Mouse (Mus musculus): ENCODE results near the gene Rgs6. TPM values are rescaled to one million over a fixed set of nuclear protein-coding genes. Genes with fewer than 3 reads are reported as not detected.

Gene Rgs6
- polyA plus RNA-seq, 1 experiment from 2014 or later, result 1.2 TPM

DNA sequence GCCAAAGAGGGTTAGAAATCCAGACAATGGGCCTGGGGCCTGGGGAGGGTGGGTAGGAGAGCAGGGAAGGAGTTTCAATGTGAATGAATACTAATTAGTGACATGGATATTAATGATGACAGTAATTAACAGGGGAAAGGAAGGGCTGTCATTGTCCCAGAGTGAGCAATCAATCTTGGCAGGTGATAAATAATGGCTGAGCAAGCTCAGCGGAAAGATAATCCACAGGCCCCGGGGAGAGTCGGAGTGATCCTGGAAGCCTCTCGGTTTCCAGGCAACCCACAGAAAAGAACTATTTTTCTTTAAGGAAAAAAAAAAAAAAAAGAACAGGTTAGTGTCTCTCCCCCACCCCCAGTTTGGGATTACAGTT, 456.5 kb downstream of the Rgs6 start:
- Histone ChIP-seq H3K27me3 (replicated peaks; ENCODE audit: control insufficient read depth, insufficient read depth, low read length) (no peaks in the 10 kb centered on the region), H3K4me2 (replicated peaks; ENCODE audit: low read depth) (no peak overlapping the region), H3K36me3 (ENCODE audit: control insufficient read depth, insufficient read depth) (no peaks in the 10 kb centered on the region), H3K4me1 (replicated peaks; ENCODE audit: control insufficient read depth, insufficient read depth, low read length) (no peaks in the 10 kb centered on the region; the same call in 1 of the 2 replicates), H3K27ac (ENCODE audit: low read depth, low read length) (no peak overlapping the region), H3K9ac (ENCODE audit: low read depth, low read length) (no peak overlapping the region), H3K9me3 (ENCODE audit: control insufficient read depth) (no peaks in the 10 kb centered on the region), H3K4me3 (ENCODE audit: low read depth, low read length) (no peak overlapping the region)
- WGBS, result 25% methylated on average over 4 of the region's 4 CpGs
- no peak for ATAC-seq
- TF ChIP-seq CTCF (IDR thresholded peaks at IDR 0.05; ENCODE audit: low read depth), result no peak

GRCm38 (mm10) chr12:83045001-83045531, 457.0 kb downstream of the Rgs6 start:
- H3K4me3 ChIP-seq (ENCODE audit: low read depth, low read length), result no peak overlapping the region
- no peaks in the 10 kb centered on the region for H3K27me3 ChIP-seq (replicated peaks; ENCODE audit: control insufficient read depth, insufficient read depth, low read length)
- H3K9me3 ChIP-seq (ENCODE audit: control insufficient read depth), result no peaks in the 10 kb centered on the region
- H3K9ac ChIP-seq (ENCODE audit: low read depth, low read length), result no peak overlapping the region
- no peaks in the 10 kb centered on the region for H3K36me3 ChIP-seq (ENCODE audit: control insufficient read depth, insufficient read depth)
- H3K4me2 ChIP-seq (replicated peaks; ENCODE audit: low read depth), result no peak overlapping the region
- no peaks in the 10 kb centered on the region; the same call in 1 of the 2 replicates for H3K4me1 ChIP-seq (replicated peaks; ENCODE audit: control insufficient read depth, insufficient read depth, low read length)
- TF ChIP-seq CTCF (IDR thresholded peaks at IDR 0.05; ENCODE audit: low read depth), result no peak
- ATAC-seq, result no peak
- H3K27ac ChIP-seq (ENCODE audit: low read depth, low read length), result no peak overlapping the region
- 62% methylated on average over 12 of the region's 12 CpGs for WGBS

DNA sequence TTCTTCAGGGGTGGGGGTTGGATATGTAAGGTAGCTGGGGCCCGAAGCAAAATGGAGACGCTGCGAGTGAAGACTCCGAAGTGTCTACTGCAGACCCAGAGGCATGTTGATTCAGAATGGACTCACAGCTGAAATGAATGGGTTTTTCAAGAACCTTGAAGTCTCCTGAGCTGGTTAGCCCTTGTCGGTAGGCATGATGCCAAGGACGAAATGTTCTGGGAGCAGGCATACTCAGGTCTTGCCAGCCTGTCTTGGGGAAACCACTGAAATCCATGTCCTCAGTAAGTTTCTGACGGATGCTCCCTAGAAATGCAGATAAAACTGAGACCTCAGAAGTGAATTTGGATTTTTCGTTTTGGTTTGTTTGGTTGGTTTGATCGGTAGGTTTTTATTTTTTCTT, 458.6 kb downstream of the Rgs6 start:
- WGBS, result 96% methylated on average over 9 of the region's 9 CpGs

GRCm38 (mm10) chr12:83047710-83048109, 459.6 kb downstream of the Rgs6 start:
- no peaks in the 10 kb centered on the region for H3K27me3 ChIP-seq (replicated peaks; ENCODE audit: control insufficient read depth, insufficient read depth, low read length)
- H3K9ac ChIP-seq (ENCODE audit: low read depth, low read length), result no peak overlapping the region
- H3K36me3 ChIP-seq (ENCODE audit: control insufficient read depth, insufficient read depth), result no peaks in the 10 kb centered on the region
- H3K27ac ChIP-seq (ENCODE audit: low read depth, low read length), result no peak overlapping the region
- no peaks in the 10 kb centered on the region; the same call in 1 of the 2 replicates for H3K4me1 ChIP-seq (replicated peaks; ENCODE audit: control insufficient read depth, insufficient read depth, low read length)
- 68% methylated on average over 7 of the region's 7 CpGs for WGBS
- H3K9me3 ChIP-seq (ENCODE audit: control insufficient read depth), result no peaks in the 10 kb centered on the region
- H3K4me2 ChIP-seq (replicated peaks; ENCODE audit: low read depth), result no peak overlapping the region
- ATAC-seq, result no peak
- no peak for TF ChIP-seq CTCF (IDR thresholded peaks at IDR 0.05; ENCODE audit: low read depth)
- no peak overlapping the region for H3K4me3 ChIP-seq (ENCODE audit: low read depth, low read length)

More for the DNA sequence above, 458.6 kb downstream of the Rgs6 start:
- Histone ChIP-seq H3K9me3 (ENCODE audit: control insufficient read depth) (no peaks in the 10 kb centered on the region), H3K27ac (ENCODE audit: low read depth, low read length) (no peak overlapping the region), H3K36me3 (ENCODE audit: control insufficient read depth, insufficient read depth) (no peaks in the 10 kb centered on the region), H3K4me3 (ENCODE audit: low read depth, low read length) (no peak overlapping the region), H3K9ac (ENCODE audit: low read depth, low read length) (no peak overlapping the region), H3K4me1 (replicated peaks; ENCODE audit: control insufficient read depth, insufficient read depth, low read length) (no peaks in the 10 kb centered on the region; the same call in 1 of the 2 replicates), H3K4me2 (replicated peaks; ENCODE audit: low read depth) (no peak overlapping the region), H3K27me3 (replicated peaks; ENCODE audit: control insufficient read depth, insufficient read depth, low read length) (no peaks in the 10 kb centered on the region)
- no peak for TF ChIP-seq CTCF (IDR thresholded peaks at IDR 0.05; ENCODE audit: low read depth)
- ATAC-seq, result no peak

DNA sequence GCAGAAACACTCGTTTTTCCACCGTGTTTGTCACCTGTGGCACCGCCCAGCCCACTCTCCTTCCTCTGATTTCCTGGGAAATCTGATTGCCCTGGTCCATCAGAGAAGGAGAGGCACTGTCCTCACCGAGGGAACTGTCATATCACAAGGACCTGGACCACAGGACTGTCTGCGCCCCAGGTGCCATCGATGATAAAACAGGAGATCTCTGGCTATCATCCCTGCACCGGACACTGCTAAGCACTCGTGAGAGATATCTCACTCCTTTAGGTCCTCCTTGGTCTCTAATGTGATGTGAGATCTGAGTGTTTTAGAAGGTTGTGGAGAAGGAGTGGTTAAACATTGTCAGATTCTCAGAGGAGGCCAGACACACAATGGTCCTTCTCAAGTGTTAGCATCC, 462.4 kb downstream of the Rgs6 start:
- Histone ChIP-seq H3K9me3 (ENCODE audit: control insufficient read depth) (no peaks in the 10 kb centered on the region), H3K4me2 (replicated peaks; ENCODE audit: low read depth) (no peak overlapping the region), H3K4me3 (ENCODE audit: low read depth, low read length) (no peak overlapping the region), H3K4me1 (replicated peaks; ENCODE audit: control insufficient read depth, insufficient read depth, low read length) (no peaks in the 10 kb centered on the region), H3K9ac (ENCODE audit: low read depth, low read length) (no peak overlapping the region), H3K27ac (ENCODE audit: low read depth, low read length) (no peak overlapping the region), H3K27me3 (replicated peaks; ENCODE audit: control insufficient read depth, insufficient read depth, low read length) (no peaks in the 10 kb centered on the region), H3K36me3 (ENCODE audit: control insufficient read depth, insufficient read depth) (no peaks in the 10 kb centered on the region)
- no peak for ATAC-seq
- 46% methylated on average over 8 of the region's 8 CpGs for WGBS
- TF ChIP-seq CTCF (IDR thresholded peaks at IDR 0.05; ENCODE audit: low read depth), result no peak

GRCm38 (mm10) chr12:83052391-83052790, 464.3 kb downstream of the Rgs6 start:
- Histone ChIP-seq H3K4me1 (replicated peaks; ENCODE audit: control insufficient read depth, insufficient read depth, low read length) (no peaks in the 10 kb centered on the region), H3K4me2 (replicated peaks; ENCODE audit: low read depth) (no peak overlapping the region), H3K4me3 (ENCODE audit: low read depth, low read length) (no peak overlapping the region), H3K36me3 (ENCODE audit: control insufficient read depth, insufficient read depth) (no peaks in the 10 kb centered on the region), H3K27ac (ENCODE audit: low read depth, low read length) (no peak overlapping the region), H3K27me3 (replicated peaks; ENCODE audit: control insufficient read depth, insufficient read depth, low read length) (no peaks in the 10 kb centered on the region), H3K9me3 (ENCODE audit: control insufficient read depth) (no peaks in the 10 kb centered on the region), H3K9ac (ENCODE audit: low read depth, low read length) (no peak overlapping the region)
- no peak for TF ChIP-seq CTCF (IDR thresholded peaks at IDR 0.05; ENCODE audit: low read depth)
- WGBS, result 52% methylated on average over 4 of the region's 4 CpGs
- no peak for ATAC-seq

DNA sequence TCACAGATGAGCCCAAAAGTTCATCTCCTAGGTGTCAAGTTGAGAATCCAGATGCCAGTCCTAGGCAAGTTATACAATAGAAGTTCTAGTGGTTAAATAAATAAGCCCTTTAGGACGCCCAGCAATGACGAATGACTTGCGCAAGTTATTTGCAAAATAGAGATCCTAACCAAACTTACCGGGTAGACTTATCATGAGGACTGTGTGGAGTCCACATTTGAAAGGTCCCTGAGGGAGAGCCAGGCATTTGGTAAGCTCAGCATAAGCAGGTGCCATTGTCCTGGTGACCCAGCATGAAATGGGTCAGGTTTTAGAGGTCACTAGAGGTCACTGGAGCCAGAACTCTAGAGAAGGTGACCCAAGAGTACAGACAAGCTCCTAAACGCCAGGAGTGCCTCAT, 467.6 kb downstream of the Rgs6 start:
- Histone ChIP-seq H3K4me2 (replicated peaks; ENCODE audit: low read depth) (no peak overlapping the region), H3K9ac (ENCODE audit: low read depth, low read length) (no peak overlapping the region), H3K27ac (ENCODE audit: low read depth, low read length) (no peak overlapping the region), H3K36me3 (ENCODE audit: control insufficient read depth, insufficient read depth) (no peaks in the 10 kb centered on the region), H3K4me3 (ENCODE audit: low read depth, low read length) (no peak overlapping the region), H3K27me3 (replicated peaks; ENCODE audit: control insufficient read depth, insufficient read depth, low read length) (no peaks in the 10 kb centered on the region), H3K4me1 (replicated peaks; ENCODE audit: control insufficient read depth, insufficient read depth, low read length) (no peaks in the 10 kb centered on the region), H3K9me3 (ENCODE audit: control insufficient read depth) (no peaks in the 10 kb centered on the region)
- no peak for ATAC-seq
- WGBS, result 78% methylated on average over 5 of the region's 5 CpGs
- TF ChIP-seq CTCF (IDR thresholded peaks at IDR 0.05; ENCODE audit: low read depth), result no peak
